Comparison of ENCODE assay signal across 10 mouse cellular contexts in genomic region chr19:46619001-46619400, GRCm38 (mm10). TPM values are rescaled to one million over a fixed set of nuclear protein-coding genes. Genes with fewer than 3 reads are reported as not detected.
A peak's percentile ranks its signal among the peaks of the same experiment; 100 is the strongest.
DNase-seq lines count a peak whose midpoint lies in the region; ATAC-seq and TF ChIP-seq lines count a peak whose summit lies in the region.
"Had no signal": no experiment of that assay in that cellular context is flagged by ENCODE, and none has a peak within 500 bp of the region (broad histone marks: within the 10 kb centered on the region; RNA-seq: fewer than 3 reads in every experiment).

No protein-coding gene starts in this region.

- H3K27ac ChIP-seq in cerebellum, adult 2 months (ENCODE audit: insufficient read depth, low read length): no peak overlapping the region
- no peak overlapping the region for H3K27ac ChIP-seq in lung, embryonic 14.5 days (ENCODE audit: low read depth)
- peak overlapping the region; percentile 74 for H3K27ac ChIP-seq in heart, postnatal 0 days (ENCODE audit: low read depth)

- peak; percentile 56 to 64 for DNase-seq in cerebellum, adult 2 months
- DNase-seq in cerebellum, adult 9-10 months: no peak
- peak; percentile 61 for DNase-seq in lung, embryonic 14.5 days
- DNase-seq in lung, postnatal 25 days (ENCODE audit: low spot score): no peak
- DNase-seq in brain, adult 2 months (ENCODE audit: low read depth, low spot score): peak; percentile 64
- peak; percentile 83 for DNase-seq in heart, postnatal 0 days (ENCODE audit: low spot score)
- DNase-seq in left cerebral cortex, postnatal 10 days (ENCODE audit: extremely low spot score in 1 of 2, low spot score in 2 of 2): no peak
- no peak for DNase-seq in thymus, postnatal 36 days
- DNase-seq: liver had no signal

- peaks cover 38% of the 10 kb centered on the region for H3K4me1 ChIP-seq in cerebellum, adult 2 months (ENCODE audit: control insufficient read depth, insufficient read depth, low read length)
- peaks cover 45% of the 10 kb centered on the region for H3K4me1 ChIP-seq in lung, embryonic 14.5 days (ENCODE audit: insufficient read depth)
- H3K4me1 ChIP-seq in heart, postnatal 0 days (ENCODE audit: control insufficient read depth, insufficient read depth): peaks cover 68% of the 10 kb centered on the region

- no peak for ATAC-seq in lung, embryonic 14.5 days (ENCODE audit: insufficient read depth)
- ATAC-seq in heart, postnatal 0 days (ENCODE audit: insufficient read depth, low read depth): peak; percentile 43; the same call in 1 of the 2 replicates

- TF ChIP-seq POLR2A in cerebellum, adult 2 months (IDR thresholded peaks at IDR 0.05; ENCODE audit: borderline replicate concordance, insufficient read depth, low read length): no peak

- H3K9ac ChIP-seq in lung, embryonic 14.5 days: no peak overlapping the region
- H3K9ac ChIP-seq in heart, postnatal 0 days (replicated peaks; ENCODE audit: low read depth, low read length): peak overlapping the region; percentile 13; the same call in 1 of the 2 replicates

- H3K4me2 ChIP-seq in lung, embryonic 14.5 days: no peak overlapping the region
- H3K4me2 ChIP-seq in heart, postnatal 0 days (ENCODE audit: low read depth, low read length): peak overlapping the region; percentile 16

- H3K9me3 ChIP-seq in lung, embryonic 14.5 days (ENCODE audit: low read depth, low read length): no peaks in the 10 kb centered on the region
- no peaks in the 10 kb centered on the region for H3K9me3 ChIP-seq in heart, postnatal 0 days (replicated peaks; ENCODE audit: control insufficient read depth, low read length)

- intact Hi-C loops in left cerebral cortex, postnatal 10 days (cut with DNase I): no loop called here

- peaks cover 7% of the 10 kb centered on the region; the same call in 1 of the 2 replicates for H3K36me3 ChIP-seq in lung, embryonic 14.5 days (ENCODE audit: insufficient read depth)
- H3K36me3 ChIP-seq in heart, postnatal 0 days (replicated peaks; ENCODE audit: control insufficient read depth, insufficient read depth, low read length): no peaks in the 10 kb centered on the region

- no peak for TF ChIP-seq EP300 in heart, postnatal 0 days (IDR thresholded peaks at IDR 0.05; ENCODE audit: low read depth)

- H3K27me3 ChIP-seq in cerebellum, adult 2 months (ENCODE audit: control insufficient read depth, insufficient read depth, low read length): no peaks in the 10 kb centered on the region
- no peaks in the 10 kb centered on the region for H3K27me3 ChIP-seq in lung, embryonic 14.5 days (ENCODE audit: insufficient read depth, low read length)
- H3K27me3 ChIP-seq in heart, postnatal 0 days (ENCODE audit: control insufficient read depth, insufficient read depth, low read length): no peaks in the 10 kb centered on the region
- H3K27me3 ChIP-seq: CH12.LX had no signal

- H3K4me3 ChIP-seq in cerebellum, adult 2 months (replicated peaks; ENCODE audit: insufficient read depth, low read depth, low read length): no peak overlapping the region
- H3K4me3 ChIP-seq in lung, embryonic 14.5 days (ENCODE audit: low read depth, low read length): no peak overlapping the region
- no peak overlapping the region for H3K4me3 ChIP-seq in heart, postnatal 0 days (ENCODE audit: low read depth, low read length)

- no peak for TF ChIP-seq CTCF in cerebellum, adult 2 months (IDR thresholded peaks at IDR 0.05; ENCODE audit: borderline replicate concordance, insufficient read depth, low read depth, low read length)
- TF ChIP-seq CTCF in lung, embryonic 14.5 days (IDR thresholded peaks at IDR 0.05; ENCODE audit: low read depth): no peak
- TF ChIP-seq CTCF in heart, postnatal 0 days (IDR thresholded peaks at IDR 0.05; ENCODE audit: low read depth): no peak

- 18% methylated on average over 19 of the region's 19 CpGs for WGBS in cerebellum, adult 2 months
- WGBS in lung, embryonic 14.5 days: 42% methylated on average over 19 of the region's 19 CpGs
- 14% methylated on average over 19 of the region's 19 CpGs for WGBS in heart, postnatal 0 days

RNA-seq across cellular contexts. Expression of gene Wbp1l, which starts 20.1 kb away (rescaled TPM):
- 24.9 and 28.3 TPM in 2 replicates for polyA plus RNA-seq in cerebellum, adult 2 months (2012; rRNA removed)
- 40.8 and 43.1 TPM in 2 replicates for polyA plus RNA-seq in lung, embryonic 14.5 days (2014; fragmentation: Nextera tagmentation; extraction: Ambion mirVana)
- 72.8 and 89.7 TPM in 2 replicates for total RNA-seq in heart, postnatal 0 days (2014; rRNA removed; ENCODE audit: low replicate concordance)
- 34.4 and 36.4 TPM in 2 replicates for polyA plus RNA-seq in heart, postnatal 0 days (2015; fragmentation: Nextera tagmentation; extraction: Ambion mirVana)
- total RNA-seq in left cerebral cortex, postnatal 10 days (2021): 10 to 100 TPM; 35.2 to 41.7 TPM

RNA-seq across cellular contexts. Expression of gene Sfxn2, which starts 45.8 kb away (rescaled TPM):
- polyA plus RNA-seq in cerebellum, adult 2 months (2012; rRNA removed): 7.0 and 7.7 TPM in 2 replicates
- polyA plus RNA-seq in lung, embryonic 14.5 days (2014; fragmentation: Nextera tagmentation; extraction: Ambion mirVana): 22.2 and 24.9 TPM in 2 replicates
- 4.2 and 5.9 TPM in 2 replicates for total RNA-seq in heart, postnatal 0 days (2014; rRNA removed; ENCODE audit: low replicate concordance)
- polyA plus RNA-seq in heart, postnatal 0 days (2015; fragmentation: Nextera tagmentation; extraction: Ambion mirVana): 4.6 and 5.1 TPM in 2 replicates
- 1 to 10 TPM; 7.8 to 8.1 TPM for total RNA-seq in left cerebral cortex, postnatal 10 days (2021)

RNA-seq across cellular contexts. Expression of gene Arl3, which starts 46.0 kb away (rescaled TPM):
- polyA plus RNA-seq in cerebellum, adult 2 months (2012; rRNA removed): 205 and 227 TPM in 2 replicates
- polyA plus RNA-seq in lung, embryonic 14.5 days (2014; fragmentation: Nextera tagmentation; extraction: Ambion mirVana): 78.6 and 85.4 TPM in 2 replicates
- 37.2 and 38.2 TPM in 2 replicates for total RNA-seq in heart, postnatal 0 days (2014; rRNA removed; ENCODE audit: low replicate concordance)
- 79.5 and 80.6 TPM in 2 replicates for polyA plus RNA-seq in heart, postnatal 0 days (2015; fragmentation: Nextera tagmentation; extraction: Ambion mirVana)
- 100 to 1,000 TPM; 103 to 104 TPM for total RNA-seq in left cerebral cortex, postnatal 10 days (2021)

RNA-seq across cellular contexts. Expression of gene Cyp17a1, which starts 54.0 kb away (rescaled TPM):
- 0.06 and 0.08 TPM in 2 replicates for polyA plus RNA-seq in cerebellum, adult 2 months (2012; rRNA removed)
- polyA plus RNA-seq in lung, embryonic 14.5 days (2014; fragmentation: Nextera tagmentation; extraction: Ambion mirVana): not detected in 2 replicates
- 0.08 and 3.9 TPM in 2 replicates for total RNA-seq in heart, postnatal 0 days (2014; rRNA removed; ENCODE audit: low replicate concordance)
- polyA plus RNA-seq in heart, postnatal 0 days (2015; fragmentation: Nextera tagmentation; extraction: Ambion mirVana): 0.68 and 0.88 TPM in 2 replicates
- not detected for total RNA-seq in left cerebral cortex, postnatal 10 days (2021)
- total RNA-seq: CH12.LX had no signal

Comparison
In these comparisons a context has a peak if more than half of its experiments do, and no peak if none do; other contexts are left out.
1. DNase-seq: peak in cerebellum, adult 2 months (2 of 2), lung, embryonic 14.5 days (single experiment), brain, adult 2 months (single experiment) and heart, postnatal 0 days (single experiment); none in cerebellum, adult 9-10 months (single experiment), lung, postnatal 25 days (single experiment), left cerebral cortex, postnatal 10 days (0 of 2) and thymus, postnatal 36 days (0 of 2).